Mouse (Mus musculus) small intestine, adult 2 months (tissue): ENCODE results near the gene Oosp2.

Source experiments
- CTCF ChIP-seq: fragments of 200-500 bp; IDR thresholded peaks from 2 replicates; pipeline ENCODE4 v1.5.1; 2012; ENCODE audit warnings: low read depth, mild to moderate bottlenecking, control low read depth, inconsistent platforms, low read length, moderate library complexity, mixed read lengths; ENCODE audit not compliant: insufficient replicate concordance, insufficient read length; ENCODE audit errors: extremely low read depth
- POLR2A ChIP-seq: fragments of 200-500 bp; IDR thresholded peaks from 2 replicates; pipeline ENCODE4 v1.6.1; 2012; ENCODE audit warnings: low read depth, mild to moderate bottlenecking, control low read depth, inconsistent platforms, low read length, moderate library complexity

GRCm38 (mm10) chr19:11646166-11646565 is 14.2 kb downstream of the Oosp2 start:
- TF ChIP-seq CTCF (no peak), POLR2A (no peak)
